Mouse (Mus musculus) liver, embryonic 14.5 days (tissue): Measurements from ENCODE around the gene Dhx37.

ENCODE experiments used
- CTCF ChIP-seq: IDR thresholded peaks from 2 replicates; pipeline ENCODE4 v1.5.1; 2016; ENCODE audit warnings: antibody characterized with exemption, low read depth, control low read depth
- EP300 ChIP-seq: IDR thresholded peaks from 2 replicates; pipeline ENCODE4 v1.6.1; 2016; ENCODE audit warnings: antibody characterized with exemption, low read depth

DNA sequence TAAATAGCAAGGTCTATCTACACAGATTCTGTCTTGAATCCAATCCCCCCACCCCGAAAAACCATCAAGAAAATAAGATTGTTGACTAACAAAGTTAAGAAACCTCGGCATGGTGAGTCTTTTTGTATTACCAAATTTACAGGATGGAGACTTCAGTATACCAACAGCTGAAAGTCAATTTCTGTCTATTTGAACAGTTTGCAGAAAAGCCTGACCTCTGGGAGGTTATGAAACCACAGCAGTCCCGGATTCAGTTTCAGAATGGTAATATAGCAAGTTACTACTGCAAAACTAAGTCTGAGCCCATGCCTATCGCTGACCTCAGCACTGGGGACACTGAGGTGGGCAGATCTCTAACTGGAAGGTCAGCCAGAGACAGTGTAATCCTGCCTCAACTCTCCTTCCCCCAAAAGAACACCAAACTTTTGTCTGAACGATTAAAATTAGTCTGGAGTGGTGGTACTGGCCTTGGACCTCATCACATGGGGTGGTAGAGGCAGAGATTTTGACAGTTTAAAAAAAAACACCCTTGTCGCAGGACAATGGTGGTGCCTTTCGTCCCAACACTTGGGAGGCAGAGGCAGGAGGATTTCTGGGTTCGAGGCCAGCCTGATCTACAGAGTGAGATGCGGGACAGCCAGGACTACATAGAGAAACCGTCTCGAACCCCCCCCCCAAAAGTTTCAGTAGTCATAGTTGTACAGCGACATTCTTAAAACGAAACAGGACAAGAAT, 45.4 kb downstream of the Dhx37 start:
- TF ChIP-seq EP300, result no peak
- TF ChIP-seq CTCF, result no peak
